2 mouse cellular contexts compared by ENCODE assay signal in the genomic region with DNA sequence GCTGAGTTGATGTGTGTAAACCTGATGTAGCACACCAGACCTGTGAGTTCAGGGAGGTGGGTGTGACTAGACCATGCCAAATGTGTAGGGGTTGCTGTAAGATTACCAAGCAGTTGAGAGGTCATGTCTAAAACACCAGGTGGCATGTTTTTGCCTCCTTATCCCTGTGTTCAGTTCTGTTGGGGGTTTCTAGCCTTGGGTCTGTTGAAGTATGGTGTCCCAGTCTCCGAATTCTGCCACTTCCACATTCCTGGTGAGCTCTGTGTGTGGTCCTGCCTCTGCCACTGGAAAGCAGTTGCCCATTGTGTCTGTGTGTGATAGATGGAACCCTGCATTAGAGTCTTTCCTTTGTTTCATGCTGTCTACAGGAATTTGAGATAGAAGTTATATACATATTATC.
TF ChIP-seq lines count a peak whose summit lies in the region.

No protein-coding gene starts in this region.

TF ChIP-seq in CH12.LX, 34 proteins besides CTCF, POLR2A, EP300 and RAD21 (continued from another document):
- TF ChIP-seq ZNF384 (IDR thresholded peaks at IDR 0.05; ENCODE audit: low read depth, low read length) (no peak), CHD1 (IDR thresholded peaks at IDR 0.05; ENCODE audit: low read depth, low read length) (no peak), POLR2AphosphoS2 (IDR thresholded peaks at IDR 0.05; ENCODE audit: low read depth, low read length) (no peak), MAFK (IDR thresholded peaks at IDR 0.05; ENCODE audit: insufficient replicate concordance, low read length) (no peak), PAX5 (IDR thresholded peaks at IDR 0.05; ENCODE audit: low read length) (no peak), MYC (IDR thresholded peaks at IDR 0.05; ENCODE audit: low read depth, low read length) (no peak), IRF4 (IDR thresholded peaks at IDR 0.05; ENCODE audit: low read depth, low read length) (no peak), ETS1 (conservative IDR thresholded peaks at IDR 0.05; ENCODE audit: low read depth, low read length) (no peak), UBTF (IDR thresholded peaks at IDR 0.05; ENCODE audit: low read depth, low read length) (no peak), MEF2A (IDR thresholded peaks at IDR 0.05; ENCODE audit: borderline replicate concordance, low read depth, low read length) (no peak), RCOR1 (conservative IDR thresholded peaks at IDR 0.05; ENCODE audit: low read depth, low read length) (no peak), BHLHE40 (IDR thresholded peaks at IDR 0.05; ENCODE audit: low read depth, low read length) (no peak)

TF ChIP-seq in MEL, 35 proteins besides CTCF, POLR2A, EP300 and RAD21 (continued from another document):
- no peak for TF ChIP-seq ELF1 (IDR thresholded peaks at IDR 0.05; ENCODE audit: low read depth, low read length)
